Mouse (Mus musculus): Measurements from ENCODE around the gene Klf5.

Klf5 gene

DNA sequence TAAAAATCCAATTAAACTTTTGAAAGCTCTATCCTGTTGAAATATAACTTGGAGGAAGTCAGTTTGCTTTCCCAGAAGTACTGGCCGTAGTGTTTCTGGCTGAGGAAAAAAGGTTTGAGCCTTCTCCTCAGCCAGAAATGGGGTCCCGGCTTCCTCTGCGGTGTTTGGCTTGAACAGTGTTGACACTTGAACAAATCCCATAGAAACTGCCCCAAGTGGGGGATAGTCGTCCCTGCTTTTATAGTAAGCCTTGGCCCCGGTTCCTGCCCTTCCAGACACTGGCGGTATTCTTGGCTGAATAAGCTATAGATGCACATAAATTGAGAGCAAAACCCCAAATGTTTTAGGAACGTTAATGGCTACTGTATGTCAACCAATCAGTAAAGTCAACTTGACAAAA, 11.9 kb downstream of the Klf5 start:
- DNase-seq (ENCODE audit: low read depth, low spot score), result no peak

DNA sequence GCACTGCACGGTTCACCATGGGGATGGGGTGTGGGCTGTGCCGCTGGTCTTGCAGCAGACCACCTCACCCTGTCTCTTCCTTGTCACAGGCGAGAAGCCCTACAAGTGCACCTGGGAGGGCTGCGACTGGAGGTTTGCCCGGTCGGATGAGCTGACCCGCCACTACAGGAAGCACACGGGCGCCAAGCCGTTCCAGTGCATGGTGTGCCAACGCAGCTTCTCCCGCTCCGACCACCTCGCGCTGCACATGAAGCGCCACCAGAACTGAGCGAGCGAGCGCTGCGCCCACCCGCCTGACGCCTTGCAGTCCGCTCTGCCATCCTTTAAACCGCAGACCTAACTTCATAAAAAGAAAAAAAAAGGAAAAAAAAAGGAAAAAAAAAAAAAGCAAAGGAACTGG, 14.6 kb downstream of the Klf5 start:
- DNase-seq (ENCODE audit: low read depth, low spot score), result no peak

DNA sequence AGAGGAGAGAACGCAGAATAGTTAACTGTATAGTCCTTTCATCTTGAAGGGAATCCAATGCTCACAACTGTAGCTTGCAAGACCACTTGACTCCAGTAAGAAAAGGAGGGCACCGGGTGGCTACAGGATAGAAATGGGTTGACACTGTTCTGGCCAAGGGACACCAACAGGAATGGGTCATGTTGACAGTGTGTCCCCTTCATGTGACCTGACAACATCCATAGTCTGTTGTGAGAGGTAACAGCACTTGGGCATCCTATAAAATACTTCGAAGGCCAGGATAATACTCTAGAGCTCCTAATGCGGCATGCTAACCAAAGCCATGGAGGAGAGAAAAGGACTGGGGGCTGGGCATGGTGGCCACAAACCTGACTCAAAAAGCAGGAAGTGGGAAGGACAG, 17.8 kb downstream of the Klf5 start:
- DNase-seq (ENCODE audit: low read depth, low spot score), result no peak

DNA sequence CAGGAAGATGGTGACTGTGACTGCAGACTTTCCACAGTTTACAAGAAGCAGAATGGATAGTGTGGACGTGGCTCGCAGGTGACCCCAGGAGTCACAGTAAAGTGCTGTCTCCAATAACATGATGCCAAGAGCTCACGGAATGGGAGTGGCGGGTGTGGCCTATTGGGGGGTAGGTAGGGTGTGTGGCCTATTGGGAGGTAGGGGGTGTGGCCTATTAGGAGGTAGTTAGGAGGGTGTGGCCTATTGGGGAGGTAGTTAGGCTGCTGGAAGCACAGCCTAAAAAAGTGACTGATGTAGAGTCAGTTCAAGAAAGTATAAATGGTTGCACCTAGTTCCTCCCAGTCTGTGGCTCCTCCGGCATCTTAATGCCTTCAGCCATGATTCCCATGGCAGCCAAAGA, 22.2 kb downstream of the Klf5 start:
- no peak for DNase-seq (ENCODE audit: low read depth, low spot score)

- no peak for DNase-seq (ENCODE audit: low read depth, low spot score)
Observed at GRCm38 (mm10) chr14:99323376-99323775, 24.9 kb downstream of the Klf5 start.

- DNase-seq (ENCODE audit: low read depth, low spot score), result no peak
Observed at GRCm38 (mm10) chr14:99324523-99324922, 26.0 kb downstream of the Klf5 start.

GRCm38 (mm10) chr14:99325597-99326472, 27.3 kb downstream of the Klf5 start:
- no peak for DNase-seq (ENCODE audit: low read depth, low spot score)

DNA sequence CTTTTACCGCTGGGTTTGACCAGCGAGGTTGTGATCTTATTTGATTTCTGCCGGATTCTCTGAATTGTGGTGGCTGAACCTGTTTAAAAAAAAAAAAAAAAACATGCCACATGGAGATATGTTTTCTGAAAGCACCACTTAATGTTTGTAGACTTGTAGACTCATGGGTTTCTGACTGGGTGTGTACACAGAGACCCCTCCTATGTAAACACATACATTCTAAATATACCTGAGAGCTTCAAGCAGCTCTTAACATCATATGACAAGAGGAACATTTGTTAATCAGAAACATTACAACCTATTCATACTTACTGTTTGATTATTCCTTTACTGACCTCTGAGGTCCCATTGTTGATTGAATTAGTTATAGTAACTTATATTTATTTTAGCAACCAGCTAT, 38.1 kb downstream of the Klf5 start:
- no peak for DNase-seq (ENCODE audit: low read depth, low spot score)

DNA sequence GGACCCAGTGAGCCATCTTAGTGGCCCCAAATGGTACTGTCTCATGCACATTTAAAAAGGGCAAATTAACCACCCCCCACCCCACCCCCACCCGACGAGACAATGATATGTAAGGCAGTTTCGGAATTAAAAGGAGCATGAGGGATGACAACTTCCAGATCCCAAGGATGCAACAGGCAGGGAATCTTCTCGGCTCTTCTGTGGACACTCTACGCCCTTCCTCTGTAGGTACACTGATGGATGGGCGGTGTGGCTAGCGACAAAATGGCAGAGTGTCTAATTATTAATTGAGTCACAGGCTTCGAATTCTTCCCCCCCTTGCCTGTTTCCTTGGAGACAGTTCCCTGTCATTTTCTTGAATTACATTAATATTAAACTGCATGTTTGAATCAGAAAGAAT, 40.5 kb downstream of the Klf5 start:
- DNase-seq (ENCODE audit: low read depth, low spot score), result no peak

DNA sequence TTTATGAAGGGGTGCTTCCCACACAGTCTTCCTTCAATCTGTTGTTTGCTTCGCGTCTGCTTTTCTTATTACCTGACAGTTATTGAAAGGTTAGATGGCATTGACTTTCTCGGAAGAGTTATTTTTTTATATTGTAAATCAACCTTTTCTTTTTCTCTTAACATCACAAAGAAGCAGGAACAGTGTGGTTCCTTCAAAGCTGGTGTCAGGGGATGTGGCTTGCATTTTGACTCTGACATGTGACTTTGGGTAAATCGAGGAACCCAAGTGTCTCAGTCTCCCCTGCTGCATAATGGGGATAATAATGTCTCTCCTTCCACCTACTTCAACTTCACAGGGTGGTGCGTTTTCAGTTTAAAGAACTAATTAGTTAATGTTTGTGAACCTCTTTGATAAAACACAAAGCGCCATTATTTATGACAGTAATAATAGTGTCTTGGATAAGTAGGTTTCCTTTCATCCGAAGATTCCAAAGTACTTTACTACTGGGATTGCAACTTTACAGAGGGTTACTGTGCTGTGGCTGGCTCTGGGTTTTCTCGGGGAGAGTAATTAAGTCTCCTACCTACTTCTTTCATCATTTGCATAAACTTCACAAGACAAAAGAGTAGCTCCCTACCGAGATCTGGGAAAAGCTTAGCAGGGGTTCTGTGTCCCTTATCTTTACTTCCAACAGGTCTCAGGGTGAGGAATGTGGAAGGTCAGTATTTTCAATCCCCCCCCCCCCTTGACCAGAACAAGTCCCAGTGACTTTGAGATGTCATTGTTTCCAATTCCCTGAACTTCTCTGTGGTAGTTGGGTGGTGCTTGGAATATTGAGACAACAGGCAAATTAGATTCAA, 41.4 kb downstream of the Klf5 start:
- DNase-seq (ENCODE audit: low read depth, low spot score), result no peak

DNA sequence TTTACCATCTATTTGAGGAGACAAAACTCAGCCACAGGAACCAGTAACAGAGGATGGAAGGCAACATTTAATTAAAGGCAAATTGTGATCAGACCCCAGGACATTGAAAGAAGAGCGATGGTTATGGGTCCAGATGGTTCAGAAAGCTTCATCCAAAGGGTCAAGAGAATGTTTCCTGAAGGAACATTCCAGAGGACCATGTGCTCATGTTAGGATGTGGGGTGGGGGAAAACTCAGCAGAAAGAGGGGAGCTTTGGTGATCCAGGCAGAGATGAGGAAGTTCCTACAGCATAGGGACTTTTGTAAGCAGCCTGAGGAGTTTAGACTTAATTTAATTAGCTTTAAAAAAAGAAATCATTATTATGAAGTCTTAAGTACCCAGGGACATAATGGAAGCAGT, 42.2 kb downstream of the Klf5 start:
- DNase-seq (ENCODE audit: low read depth, low spot score), result no peak

DNA sequence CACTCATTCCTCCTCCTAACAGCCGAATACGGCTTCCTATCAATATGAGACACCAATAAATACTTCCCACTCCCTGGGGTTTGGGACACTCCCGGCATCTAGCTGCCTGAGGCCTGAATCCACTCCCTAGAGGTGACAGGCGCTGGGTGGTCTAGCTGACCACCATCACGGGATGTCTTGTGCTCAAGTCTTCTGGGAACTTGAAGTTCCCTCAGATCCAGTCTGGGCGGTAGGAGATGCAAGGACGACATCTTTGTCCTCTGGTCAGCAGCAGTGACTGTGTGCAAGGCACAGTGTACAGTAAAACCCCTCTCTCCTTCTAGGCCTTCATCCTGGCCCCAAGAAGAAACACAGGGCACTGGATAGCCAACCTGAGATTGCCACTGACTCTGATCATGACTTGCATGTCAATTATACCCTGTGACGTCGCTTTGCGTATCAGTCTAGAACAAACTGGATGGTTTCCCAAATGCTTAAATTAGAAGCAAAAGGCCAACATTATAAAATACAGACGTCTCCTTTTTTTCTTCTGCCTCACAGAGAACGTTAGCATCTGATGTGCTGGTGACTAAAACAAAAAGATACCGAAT, 49.8 kb downstream of the Klf5 start:
- DNase-seq (ENCODE audit: low read depth, low spot score), result no peak

- DNase-seq (ENCODE audit: low read depth, low spot score), result no peak
Observed at GRCm38 (mm10) chr14:99349606-99350005, 51.1 kb downstream of the Klf5 start.

DNA sequence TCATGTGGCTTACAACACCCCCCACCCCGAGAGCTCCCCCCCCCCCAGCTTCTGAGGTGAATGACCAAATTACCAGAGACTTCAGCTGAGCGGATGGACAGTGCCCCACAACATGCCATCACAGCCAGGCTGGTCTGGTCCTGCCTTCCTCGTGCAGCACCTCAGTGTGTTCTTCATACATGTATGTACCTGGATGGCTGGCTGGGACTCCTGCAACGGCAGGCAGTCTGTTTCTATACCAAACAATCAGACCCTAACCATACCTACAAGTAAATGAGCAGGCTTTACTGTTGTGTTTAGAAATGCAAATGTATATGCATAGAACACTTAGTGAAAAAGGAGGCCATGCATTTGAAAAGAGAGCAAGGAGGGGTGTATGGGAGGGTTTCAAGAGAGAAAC, 54.5 kb downstream of the Klf5 start:
- DNase-seq (ENCODE audit: low read depth, low spot score), result no peak

DNA sequence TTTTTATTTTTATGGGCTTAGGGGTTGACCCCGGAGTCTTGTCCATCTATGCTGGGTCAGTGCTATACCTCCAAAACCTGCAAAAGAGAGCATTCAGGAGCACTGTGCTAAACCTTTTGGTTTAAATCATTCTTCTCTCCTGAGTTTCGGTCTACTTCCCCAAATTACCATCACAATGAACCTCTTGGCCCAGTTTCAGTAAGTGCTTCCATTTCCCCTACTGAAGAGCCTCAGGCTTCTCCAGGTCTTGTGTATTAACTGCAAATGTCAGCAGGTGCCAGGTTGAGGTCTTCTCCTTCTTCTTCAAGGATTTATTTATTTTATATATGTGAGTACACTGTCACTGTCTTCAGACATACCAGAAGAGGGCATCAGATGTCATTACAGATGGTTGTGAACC, 55.6 kb downstream of the Klf5 start:
- DNase-seq (ENCODE audit: low read depth, low spot score), result peak; percentile 17

GRCm38 (mm10) chr14:99354761-99355609, 56.5 kb downstream of the Klf5 start:
- no peak for DNase-seq (ENCODE audit: low read depth, low spot score)

- no peak for DNase-seq (ENCODE audit: low read depth, low spot score)
Observed at GRCm38 (mm10) chr14:99355610-99355870, 57.0 kb downstream of the Klf5 start.

DNA sequence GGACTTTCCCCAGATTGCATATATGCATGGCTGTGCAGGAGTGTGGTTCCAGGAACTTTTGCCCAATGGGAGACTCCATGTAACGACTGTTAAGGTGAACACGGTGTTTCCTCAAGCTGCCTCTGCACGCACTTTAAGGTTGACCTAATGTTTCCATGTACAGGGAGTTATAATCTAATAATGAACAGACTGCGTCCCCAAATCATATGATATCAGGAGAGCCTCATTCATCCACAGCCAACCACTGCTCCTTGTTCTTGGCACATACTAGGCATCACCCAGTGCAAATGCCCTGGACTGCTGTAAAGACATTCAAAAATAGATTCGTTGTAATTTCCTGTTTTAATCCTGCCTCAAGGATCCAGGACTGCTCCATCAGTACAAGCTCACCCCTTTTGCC, 64.5 kb downstream of the Klf5 start:
- no peak for DNase-seq (ENCODE audit: low read depth, low spot score)

DNA sequence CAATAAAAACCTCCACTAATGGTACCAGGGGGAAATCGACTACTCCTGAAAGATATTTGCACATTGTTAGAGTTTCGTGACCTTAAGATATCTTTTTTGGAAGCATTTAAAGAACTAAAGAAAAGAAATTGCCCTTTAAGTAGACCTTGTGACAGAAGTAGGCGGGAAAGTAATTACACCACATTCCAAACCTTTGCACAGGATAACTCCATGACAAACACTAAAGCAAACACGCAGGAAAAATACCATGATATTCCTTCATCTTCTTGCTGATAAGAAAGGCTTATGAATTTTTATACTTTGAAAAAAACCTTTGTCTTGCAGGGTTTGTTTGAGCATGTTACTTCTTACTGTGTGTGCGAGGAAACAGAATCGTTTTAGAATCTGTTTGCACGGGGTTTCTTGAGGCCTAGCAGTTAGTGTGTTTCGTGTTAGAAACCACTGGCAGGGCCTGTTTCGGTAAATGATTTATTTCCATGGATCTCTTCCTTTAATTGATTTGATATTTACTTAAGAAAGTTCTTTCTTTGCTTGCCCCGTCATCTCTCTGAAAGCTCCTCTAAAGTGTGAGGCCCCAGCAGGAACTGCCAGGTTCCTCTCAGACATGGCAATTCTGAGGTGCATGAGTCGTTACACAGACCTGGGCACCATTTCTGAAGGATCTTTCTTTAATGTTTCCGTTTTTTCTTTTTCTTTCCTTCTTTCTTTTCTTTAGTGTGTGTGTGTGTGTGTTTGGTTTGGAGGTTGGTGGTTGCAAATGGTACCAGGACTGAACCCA, 65.7 kb downstream of the Klf5 start:
- DNase-seq (ENCODE audit: low read depth, low spot score), result no peak

Data from A20 (cell line).